Mouse (Mus musculus) ZHBTc4 (cell line): ENCODE measurements around the gene Trp53i13.

Experiments used
- DNase-seq: peaks from one replicate; pipeline ENCODE4 v3.0.0-alpha.2; 2011; ENCODE audit warnings: low read depth, low spot score

Gene Trp53i13

GRCm38 (mm10) chr11:77463101-77463445, 52.7 kb downstream of the Trp53i13 start:
- DNase-seq: no peak

GRCm38 (mm10) chr11:77462283-77463100, 53.3 kb downstream of the Trp53i13 start, which contains the start of gene Coro6:
Coro6 (plus strand) TSS chr11:77462411.
- peak; percentile 73 for DNase-seq

GRCm38 (mm10) chr11:77461856-77462255, 53.9 kb downstream of the Trp53i13 start:
- DNase-seq: no peak
